Mouse (Mus musculus) retina, adult 2 months (tissue): ENCODE measurements at regions not wholly inside any gene's neighbourhood (a gene's known extent, or its start where the extent isn't known, plus 50 kb on each side); places are given as distances from the start of the nearest gene placed in this dataset.

Source experiments
- DNase-seq: peaks from one replicate; pipeline ENCODE4 v3.0.0-alpha.2; 2012; ENCODE audit warnings: low read depth, low spot score

- DNase-seq, result no peak
Measured at GRCm38 (mm10) chr3:38131176-38131886, 353.3 kb downstream of the Ankrd50 start.

- DNase-seq, result no peak
Measured at GRCm38 (mm10) chr3:38130088-38130487, 354.6 kb downstream of the Ankrd50 start.

- no peak for DNase-seq
Measured at GRCm38 (mm10) chr3:38129167-38129500, 355.5 kb downstream of the Ankrd50 start.

- DNase-seq, result no peak
Measured at GRCm38 (mm10) chr3:38128486-38129166, 356.0 kb downstream of the Ankrd50 start.

GRCm38 (mm10) chr3:38116071-38116787, 368.4 kb downstream of the Ankrd50 start:
- DNase-seq, result no peak

GRCm38 (mm10) chr3:38112568-38112967, 372.1 kb downstream of the Ankrd50 start:
- no peak for DNase-seq

GRCm38 (mm10) chr3:38105022-38105857, 379.4 kb downstream of the Ankrd50 start:
- DNase-seq, result no peak

- no peak for DNase-seq
Measured at GRCm38 (mm10) chr3:38104418-38104817, 380.1 kb upstream of the Gm5148 start.

- DNase-seq, result no peak
Measured at GRCm38 (mm10) chr3:38102985-38103384, 378.7 kb upstream of the Gm5148 start.

- no peak for DNase-seq
Measured at GRCm38 (mm10) chr3:38102181-38102580, 377.9 kb upstream of the Gm5148 start.

- no peak for DNase-seq
Measured at GRCm38 (mm10) chr3:38094370-38094979, 370.2 kb upstream of the Gm5148 start.

GRCm38 (mm10) chr3:38084548-38084947, 360.3 kb upstream of the Gm5148 start:
- no peak for DNase-seq

- no peak for DNase-seq
Measured at GRCm38 (mm10) chr3:38082386-38082785, 358.1 kb upstream of the Gm5148 start.

- no peak for DNase-seq
Measured at GRCm38 (mm10) chr3:38076835-38077234, 352.5 kb upstream of the Gm5148 start.

- DNase-seq, result no peak
Measured at GRCm38 (mm10) chr3:38073946-38074345, 349.7 kb upstream of the Gm5148 start.

GRCm38 (mm10) chr3:38055627-38056026, 331.3 kb upstream of the Gm5148 start:
- no peak for DNase-seq

GRCm38 (mm10) chr3:38052941-38053340, 328.7 kb upstream of the Gm5148 start:
- DNase-seq, result no peak

- no peak for DNase-seq
Measured at GRCm38 (mm10) chr3:38051748-38052147, 327.5 kb upstream of the Gm5148 start.

- no peak for DNase-seq
Measured at GRCm38 (mm10) chr3:38050856-38051255, 326.6 kb upstream of the Gm5148 start.

- no peak for DNase-seq
Measured at GRCm38 (mm10) chr3:38050366-38050765, 326.1 kb upstream of the Gm5148 start.

GRCm38 (mm10) chr3:38049290-38049689, 325.0 kb upstream of the Gm5148 start:
- no peak for DNase-seq
